ENCODE assay signal across 10 mouse cellular contexts in genomic region chr11:59366633-59367032, GRCm38 (mm10). TPM values are rescaled to one million over a fixed set of nuclear protein-coding genes. Genes with fewer than 3 reads are reported as not detected.
A peak's percentile ranks its signal among the peaks of the same experiment; 100 is the strongest.
DNase-seq lines count a peak whose midpoint lies in the region; ATAC-seq lines count a peak whose summit lies in the region.
"Had no signal": no experiment of that assay in that cellular context is flagged by ENCODE, and none has a peak within 500 bp of the region (broad histone marks: within the 10 kb centered on the region; RNA-seq: fewer than 3 reads in every experiment).

No protein-coding gene starts in this region.

- H3K4me1 ChIP-seq in kidney, embryonic 14.5 days (ENCODE audit: control insufficient read depth, insufficient read depth, low read length) = 0 out of 2 replicates have a peak, but pooled peaks cover 6% of the 10 kb centered on the region
- H3K4me1 ChIP-seq in forebrain, embryonic 12.5 days = peaks cover 13% of the 10 kb centered on the region; the same call in 1 of the 2 replicates
- no peaks in the 10 kb centered on the region for H3K4me1 ChIP-seq in neural tube, embryonic 11.5 days (ENCODE audit: control insufficient read depth, insufficient read depth, low read length)

- intact Hi-C loops in gastrocnemius, postnatal 14 days (cut with DNase I; ENCODE audit: low total_unique reads) = no loop called here

- no peak overlapping the region for H3K9ac ChIP-seq in kidney, embryonic 14.5 days (ENCODE audit: low read depth, low read length)
- no peak overlapping the region for H3K9ac ChIP-seq in forebrain, embryonic 12.5 days
- no peak overlapping the region for H3K9ac ChIP-seq in neural tube, embryonic 11.5 days (ENCODE audit: low read length)
- H3K9ac ChIP-seq: heart, embryonic 13.5 days had no signal

- no peaks in the 10 kb centered on the region for H3K27me3 ChIP-seq in kidney, embryonic 14.5 days (ENCODE audit: control insufficient read depth, insufficient read depth, low read length)
- H3K27me3 ChIP-seq in forebrain, embryonic 12.5 days = no peaks in the 10 kb centered on the region
- no peaks in the 10 kb centered on the region for H3K27me3 ChIP-seq in neural tube, embryonic 11.5 days (ENCODE audit: control insufficient read depth, insufficient read depth, low read length)
- H3K27me3 ChIP-seq: heart, embryonic 13.5 days had no signal

- ATAC-seq in kidney, embryonic 14.5 days (ENCODE audit: low FRiP score, low TSS enrichment) = 0 out of 2 replicates have a peak, but pooled peaks have one; percentile 48
- no peak for ATAC-seq in forebrain, embryonic 12.5 days (ENCODE audit: low FRiP score)
- ATAC-seq in neural tube, embryonic 11.5 days (ENCODE audit: insufficient read depth, low FRiP score, low TSS enrichment) = no peak
- no peak for ATAC-seq in monocyte, adult 5-6 weeks (replicated peaks; ENCODE audit: insufficient number of reproducible peaks, low FRiP score, low TSS enrichment, poor library complexity, severe bottlenecking)

- no peak for DNase-seq in kidney, adult 11 months
- DNase-seq in MN1 (ENCODE audit: low spot score) = peak; percentile 31
- peak; percentile 19 for DNase-seq in neural tube, embryonic 11.5 days (ENCODE audit: low spot score)
- no peak for DNase-seq in cerebellum, postnatal 36 days
- no peak for DNase-seq in gastrocnemius, postnatal 14 days

- no peak overlapping the region for H3K27ac ChIP-seq in kidney, embryonic 14.5 days (ENCODE audit: low read depth, low read length)
- H3K27ac ChIP-seq in forebrain, embryonic 12.5 days = peak overlapping the region; percentile 42; the same call in 1 of the 2 replicates
- no peak overlapping the region for H3K27ac ChIP-seq in neural tube, embryonic 11.5 days (ENCODE audit: low read depth, low read length)
- H3K27ac ChIP-seq: heart, embryonic 13.5 days had no signal

- H3K4me2 ChIP-seq in kidney, embryonic 14.5 days (replicated peaks; ENCODE audit: low read depth, low read length) = no peak overlapping the region
- no peak overlapping the region for H3K4me2 ChIP-seq in forebrain, embryonic 12.5 days
- no peak overlapping the region for H3K4me2 ChIP-seq in neural tube, embryonic 11.5 days (ENCODE audit: low read depth)
- H3K4me2 ChIP-seq: heart, embryonic 13.5 days had no signal

- H3K9me3 ChIP-seq in kidney, embryonic 14.5 days (ENCODE audit: control insufficient read depth, low read length) = no peaks in the 10 kb centered on the region
- no peaks in the 10 kb centered on the region for H3K9me3 ChIP-seq in forebrain, embryonic 12.5 days
- no peaks in the 10 kb centered on the region for H3K9me3 ChIP-seq in neural tube, embryonic 11.5 days (ENCODE audit: control insufficient read depth, low read length)
- H3K9me3 ChIP-seq: heart, embryonic 13.5 days had no signal

- no peak overlapping the region for H3K4me3 ChIP-seq in kidney, embryonic 14.5 days (ENCODE audit: low read length)
- H3K4me3 ChIP-seq in forebrain, embryonic 12.5 days (replicated peaks) = no peak overlapping the region
- no peak overlapping the region for H3K4me3 ChIP-seq in neural tube, embryonic 11.5 days (ENCODE audit: low read depth, low read length)
- H3K4me3 ChIP-seq: heart, embryonic 13.5 days had no signal

- WGBS in kidney, embryonic 14.5 days = 17% methylated on average over 3 of the region's 3 CpGs
- WGBS in forebrain, embryonic 12.5 days = 32% methylated on average over 3 of the region's 3 CpGs
- 32% methylated on average over 3 of the region's 3 CpGs for WGBS in neural tube, embryonic 11.5 days

- no peaks in the 10 kb centered on the region for H3K36me3 ChIP-seq in kidney, embryonic 14.5 days (ENCODE audit: control insufficient read depth, insufficient read depth, low read length)
- H3K36me3 ChIP-seq in forebrain, embryonic 12.5 days (replicated peaks) = no peaks in the 10 kb centered on the region
- no peaks in the 10 kb centered on the region for H3K36me3 ChIP-seq in neural tube, embryonic 11.5 days (ENCODE audit: control insufficient read depth, insufficient read depth, low read length)
- H3K36me3 ChIP-seq: heart, embryonic 13.5 days had no signal

RNA-seq across cellular contexts. Expression of gene Prss38, which starts 8.8 kb away (rescaled TPM):
- polyA plus RNA-seq in kidney, embryonic 14.5 days (2014; fragmentation: Nextera tagmentation; extraction: Ambion mirVana) = not detected in 2 replicates
- polyA plus RNA-seq in forebrain, embryonic 12.5 days (2016; fragmentation: Nextera tagmentation; extraction: Ambion mirVana) = not detected in 2 replicates
- not detected in 2 replicates for polyA plus RNA-seq in neural tube, embryonic 11.5 days (2014; fragmentation: Nextera tagmentation; extraction: Ambion mirVana)
- total RNA-seq in monocyte, adult 5-6 weeks (2017) = not detected in 3 replicates
- under 1 TPM in 1 of 2 experiments, not detected in 1; 0.23 TPM for total RNA-seq in gastrocnemius, postnatal 14 days (2021)
- polyA plus RNA-seq: heart, embryonic 13.5 days; lung, embryonic 16.5 days had no signal

RNA-seq across cellular contexts. Expression of gene Wnt9a, which starts 59.9 kb away (rescaled TPM):
- polyA plus RNA-seq in kidney, embryonic 14.5 days (2014; fragmentation: Nextera tagmentation; extraction: Ambion mirVana) = 0.64 and 0.85 TPM in 2 replicates
- polyA plus RNA-seq in forebrain, embryonic 12.5 days (2016; fragmentation: Nextera tagmentation; extraction: Ambion mirVana) = 4.9 and 5.3 TPM in 2 replicates
- polyA plus RNA-seq in neural tube, embryonic 11.5 days (2014; fragmentation: Nextera tagmentation; extraction: Ambion mirVana) = 1.6 and 2.5 TPM in 2 replicates
- 0.10 TPM in 1 of 3 replicates, not detected in the others for total RNA-seq in monocyte, adult 5-6 weeks (2017)
- 1 to 10 TPM; 8.8 to 9.8 TPM for total RNA-seq in gastrocnemius, postnatal 14 days (2021)

Comparison
In these comparisons a context has a peak if more than half of its experiments do, and no peak if none do; other contexts are left out.
1. DNase-seq: peak in MN1 (single experiment) and neural tube, embryonic 11.5 days (single experiment); none in kidney, adult 11 months (single experiment), cerebellum, postnatal 36 days (0 of 2) and gastrocnemius, postnatal 14 days (single experiment).